Mouse (Mus musculus) liver, embryonic 13.5 days (tissue): ENCODE data around the gene Topors. TPM values are rescaled to one million over a fixed set of nuclear protein-coding genes. Genes with fewer than 3 reads are reported as not detected.

ENCODE experiments used
- ATAC-seq: fragments of 200-750 bp; cut with Nextera tagmentation; 2 replicates; pipeline ENCODE4 v1.8.0; 2017; ENCODE audit warnings: low read depth, mild to moderate bottlenecking, moderate number of reproducible peaks, moderate library complexity
- DNase-seq: peaks from one replicate; pipeline ENCODE4 v3.0.0; 2022
- H3K27ac ChIP-seq: fragments of 300-500 bp; sonication (generic); 2 replicates; pipeline ENCODE4 v1.5.1; 2015; ENCODE audit warnings: moderate library complexity, mild to moderate bottlenecking, inconsistent platforms
- H3K27me3 ChIP-seq: fragments of 300-500 bp; sonication (generic); 2 replicates; pipeline ENCODE4 v1.6.1; 2015; ENCODE audit warnings: mild to moderate bottlenecking, inconsistent platforms
- H3K36me3 ChIP-seq: fragments of 300-500 bp; sonication (generic); 2 replicates; pipeline ENCODE4 v1.6.1; 2015; ENCODE audit warnings: mild to moderate bottlenecking, inconsistent platforms
- H3K4me1 ChIP-seq: fragments of 300-500 bp; sonication (generic); replicated peaks from 2 replicates; pipeline ENCODE4 v1.6.1; 2015; ENCODE audit warnings: inconsistent platforms
- H3K4me2 ChIP-seq: fragments of 300-500 bp; sonication (generic); 2 replicates; pipeline ENCODE4 v1.6.1; 2015; ENCODE audit warnings: inconsistent platforms, mild to moderate bottlenecking, moderate library complexity
- H3K4me3 ChIP-seq: fragments of 300-500 bp; sonication (generic); replicated peaks from 2 replicates; pipeline ENCODE4 v1.5.1; 2015; ENCODE audit warnings: mild to moderate bottlenecking, inconsistent platforms
- H3K9ac ChIP-seq: fragments of 300-500 bp; sonication (generic); 2 replicates; pipeline ENCODE4 v1.6.1; 2015; ENCODE audit warnings: mild to moderate bottlenecking, inconsistent platforms
- H3K9me3 ChIP-seq: fragments of 300-500 bp; sonication (generic); replicated peaks from 2 replicates; pipeline ENCODE4 v1.6.1; 2016; ENCODE audit warnings: inconsistent platforms
- WGBS: fragments of 180-500 bp; shearing (Covaris S2); methylation state at CpG from one replicate; pipeline ENCODE4 v1.1.7; 2015; ENCODE audit not compliant: insufficient replicate concordance; 5-methylcytosine and 5-hydroxymethylcytosine counted together
- polyA plus RNA-seq: library from polyadenylated mRNA; unstranded; fragments of >200 nt; fragmentation: Nextera tagmentation; extraction: Ambion mirVana; gene quantifications from 2 replicates; pipeline ENCODE4 v1.2.1, GENCODE M21; 2015

Topors gene
- polyA plus RNA-seq, 1 experiment from 2014 or later = 18.3 TPM

- no peaks in the 10 kb centered on the region for H3K36me3 ChIP-seq
- no peak overlapping the region for H3K9ac ChIP-seq
- H3K4me1 ChIP-seq = no peaks in the 10 kb centered on the region
- no peaks in the 10 kb centered on the region for H3K27me3 ChIP-seq
- H3K27ac ChIP-seq = no peak overlapping the region
- H3K9me3 ChIP-seq = no peaks in the 10 kb centered on the region
- no peak overlapping the region for H3K4me3 ChIP-seq
- ATAC-seq (no peak), DNase-seq (no peak)
- H3K4me2 ChIP-seq = no peak overlapping the region
- WGBS = 71% methylated on average over 7 of the region's 7 CpGs
Measured at GRCm38 (mm10) chr4:40227886-40228285, 41.8 kb downstream of the Topors start.

DNA sequence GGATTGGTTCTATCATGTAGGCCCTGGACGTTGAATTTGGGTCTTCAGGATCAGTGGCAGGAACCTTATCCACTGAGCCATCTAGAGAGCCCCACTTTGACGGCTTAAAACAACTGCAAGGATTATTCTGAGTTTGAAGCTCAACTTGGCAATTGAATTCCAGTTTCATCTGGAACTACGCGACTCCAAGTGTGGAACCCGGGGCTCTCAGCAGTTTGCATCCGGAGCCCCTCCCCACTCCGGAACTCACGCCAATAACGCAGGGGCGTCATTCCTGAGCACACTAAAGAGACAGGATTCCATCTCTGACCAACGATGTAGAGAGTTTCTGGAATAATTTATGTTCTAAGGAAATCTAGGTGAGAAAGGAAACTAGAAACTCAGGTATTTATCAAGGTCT lies 42.5 kb downstream of the Topors start:
- no peak overlapping the region for H3K27ac ChIP-seq
- WGBS = 73% methylated on average over 11 of the region's 11 CpGs
- H3K36me3 ChIP-seq = no peaks in the 10 kb centered on the region
- no peaks in the 10 kb centered on the region for H3K4me1 ChIP-seq
- H3K27me3 ChIP-seq = no peaks in the 10 kb centered on the region
- ATAC-seq (no peak), DNase-seq (no peak)
- no peak overlapping the region for H3K9ac ChIP-seq
- H3K4me3 ChIP-seq = no peak overlapping the region
- no peak overlapping the region for H3K4me2 ChIP-seq
- H3K9me3 ChIP-seq = no peaks in the 10 kb centered on the region

- DNase-seq (no peak), ATAC-seq (no peak)
- no peak overlapping the region for H3K4me3 ChIP-seq
- H3K27me3 ChIP-seq = no peaks in the 10 kb centered on the region
- no peaks in the 10 kb centered on the region for H3K9me3 ChIP-seq
- H3K9ac ChIP-seq = no peak overlapping the region
- no peak overlapping the region for H3K4me2 ChIP-seq
- H3K27ac ChIP-seq = no peak overlapping the region
- WGBS = 57% methylated on average over 5 of the region's 5 CpGs
- no peaks in the 10 kb centered on the region for H3K36me3 ChIP-seq
- no peaks in the 10 kb centered on the region for H3K4me1 ChIP-seq
Measured at GRCm38 (mm10) chr4:40226095-40226494, 43.6 kb downstream of the Topors start.

DNA sequence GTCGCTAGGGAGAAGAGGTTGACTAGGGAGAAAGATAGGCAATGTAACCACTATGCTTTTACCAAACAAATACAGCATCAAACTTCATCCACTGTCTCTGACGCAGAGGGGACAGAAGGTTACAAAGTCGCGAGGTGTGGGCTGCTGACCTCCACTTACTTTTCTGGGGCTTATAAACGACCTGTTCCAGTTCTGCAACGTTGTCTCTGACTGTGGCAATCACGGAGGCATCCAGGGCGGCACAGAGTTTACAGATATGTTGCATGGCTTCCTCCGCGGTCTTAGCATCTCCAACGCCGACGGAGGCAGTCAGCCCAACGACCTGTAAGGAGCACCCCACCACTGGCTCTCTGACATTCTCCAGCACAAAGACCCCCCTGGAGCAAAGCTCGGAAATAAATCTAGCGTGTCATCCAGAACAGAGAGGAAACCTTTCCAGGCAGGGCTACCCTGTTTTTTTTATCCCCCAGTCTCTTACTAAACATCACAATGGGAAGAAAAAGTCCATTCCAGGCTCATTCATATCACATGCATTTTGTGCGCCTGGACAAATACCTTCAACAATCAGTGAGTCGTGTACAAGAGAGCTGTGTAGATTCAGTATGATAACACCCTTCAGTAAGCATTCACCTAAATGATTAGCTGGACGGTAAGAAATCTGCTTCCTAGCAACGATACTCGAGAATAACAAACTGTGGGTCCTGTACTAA lies 47.6 kb downstream of the Topors start:
- no peak overlapping the region for H3K27ac ChIP-seq
- H3K27me3 ChIP-seq = no peaks in the 10 kb centered on the region
- ATAC-seq (no peak), DNase-seq (no peak)
- H3K4me3 ChIP-seq = no peak overlapping the region
- no peaks in the 10 kb centered on the region for H3K36me3 ChIP-seq
- no peaks in the 10 kb centered on the region for H3K4me1 ChIP-seq
- WGBS = 45% methylated on average over 21 of the region's 21 CpGs
- no peak overlapping the region for H3K9ac ChIP-seq
- H3K4me2 ChIP-seq = no peak overlapping the region
- no peaks in the 10 kb centered on the region for H3K9me3 ChIP-seq

- 28% methylated on average over 14 of the region's 14 CpGs for WGBS
- no peak for ATAC-seq
- Histone ChIP-seq H3K9ac (no peak overlapping the region), H3K27ac (no peak overlapping the region), H3K4me2 (peak overlapping the region; percentile 26), H3K4me3 (no peak overlapping the region), H3K36me3 (no peaks in the 10 kb centered on the region), H3K9me3 (no peaks in the 10 kb centered on the region), H3K4me1 (no peaks in the 10 kb centered on the region), H3K27me3 (no peaks in the 10 kb centered on the region)
- no peak for DNase-seq
Measured at GRCm38 (mm10) chr4:40221004-40221760, 48.5 kb downstream of the Topors start.

- H3K27ac ChIP-seq = no peak overlapping the region
- H3K4me1 ChIP-seq = no peaks in the 10 kb centered on the region
- H3K4me3 ChIP-seq = no peak overlapping the region
- DNase-seq (no peak), ATAC-seq (no peak)
- H3K9me3 ChIP-seq = no peaks in the 10 kb centered on the region
- no peaks in the 10 kb centered on the region for H3K36me3 ChIP-seq
- no peaks in the 10 kb centered on the region for H3K27me3 ChIP-seq
- no peak overlapping the region for H3K9ac ChIP-seq
- 24% methylated on average over 12 of the region's 12 CpGs for WGBS
- H3K4me2 ChIP-seq = no peak overlapping the region; the same call in 1 of the 2 replicates
Measured at GRCm38 (mm10) chr4:40220437-40220836, 49.2 kb downstream of the Topors start.

GRCm38 (mm10) chr4:40218382-40218781 lies 51.3 kb downstream of the Topors start:
- no peak for ATAC-seq
- no peak for DNase-seq
- no peaks in the 10 kb centered on the region for H3K27me3 ChIP-seq
- H3K9ac ChIP-seq = no peak overlapping the region
- no peak overlapping the region for H3K4me2 ChIP-seq
- no peak overlapping the region for H3K27ac ChIP-seq
- no peaks in the 10 kb centered on the region for H3K4me1 ChIP-seq
- no peak overlapping the region for H3K4me3 ChIP-seq
- no peaks in the 10 kb centered on the region for H3K9me3 ChIP-seq
- no peaks in the 10 kb centered on the region for H3K36me3 ChIP-seq
- WGBS = 47% methylated on average over 7 of the region's 7 CpGs

DNA sequence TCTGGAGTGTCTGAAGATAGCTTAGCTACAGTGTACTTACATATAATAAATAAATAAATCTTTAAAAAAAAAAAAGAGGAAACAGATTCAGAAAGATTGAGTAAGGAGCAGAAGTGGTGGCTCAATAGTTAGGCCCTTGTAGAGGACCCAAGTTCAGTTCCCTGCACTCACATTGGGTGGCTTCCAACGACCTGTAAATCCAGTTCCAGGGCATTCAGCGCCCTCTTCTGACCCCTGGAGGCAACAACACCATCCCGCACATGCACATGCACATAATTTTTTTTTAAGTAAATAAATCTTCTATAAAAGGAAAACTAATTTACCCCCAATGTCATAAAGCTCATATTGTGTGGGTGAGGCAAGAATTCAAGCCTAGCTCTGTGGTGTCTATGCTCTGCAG lies 51.7 kb downstream of the Topors start:
- no peak for ATAC-seq
- no peaks in the 10 kb centered on the region for H3K4me1 ChIP-seq
- H3K27ac ChIP-seq = no peak overlapping the region
- H3K4me2 ChIP-seq = no peak overlapping the region
- 48% methylated on average over 3 of the region's 3 CpGs for WGBS
- H3K27me3 ChIP-seq = no peaks in the 10 kb centered on the region
- no peaks in the 10 kb centered on the region for H3K9me3 ChIP-seq
- H3K4me3 ChIP-seq = no peak overlapping the region
- DNase-seq = no peak
- H3K9ac ChIP-seq = no peak overlapping the region
- H3K36me3 ChIP-seq = no peaks in the 10 kb centered on the region

DNA sequence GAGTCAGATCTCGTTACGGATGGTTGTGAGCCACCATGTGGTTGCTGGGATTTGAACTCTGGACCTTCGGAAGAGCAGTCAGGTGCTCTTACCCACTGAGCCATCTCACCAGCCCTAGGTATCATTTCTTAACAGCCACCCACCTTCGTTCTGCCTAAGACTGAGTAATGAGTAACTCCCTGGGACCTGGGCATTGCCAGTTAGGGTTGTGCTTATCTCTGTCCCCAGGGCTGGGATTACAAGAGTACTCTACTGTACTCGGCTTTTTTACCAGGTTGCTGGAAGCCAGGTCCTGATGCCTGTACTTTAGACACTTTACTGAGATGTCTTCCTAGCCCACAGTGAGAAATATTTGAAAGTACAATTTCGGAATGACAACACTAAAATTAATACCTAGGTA lies 57.5 kb downstream of the Topors start:
- 57% methylated on average over 4 of the region's 6 CpGs for WGBS

More for the DNA sequence above, 57.5 kb downstream of the Topors start:
- Histone ChIP-seq H3K27ac (no peak overlapping the region), H3K27me3 (no peaks in the 10 kb centered on the region), H3K4me2 (no peak overlapping the region), H3K9ac (no peak overlapping the region), H3K4me3 (no peak overlapping the region), H3K9me3 (no peaks in the 10 kb centered on the region), H3K4me1 (no peaks in the 10 kb centered on the region), H3K36me3 (peaks cover 3% of the 10 kb centered on the region; the same call in 1 of the 2 replicates)
- ATAC-seq = no peak
- DNase-seq = no peak

Other genes with a start within 250 kb of the Topors start
- gene Aco1, start 126.8 kb downstream of the Topors start, polyA plus RNA-seq = 20.9 and 24.9 TPM in 2 replicates
- gene Ddx58, start 30.0 kb downstream of the Topors start, polyA plus RNA-seq = 2.8 and 3.6 TPM in 2 replicates
- 20.3 and 26.5 TPM in 2 replicates for gene Smim27, start 271 bp downstream of the Topors start, polyA plus RNA-seq
- gene Ndufb6, start 9.6 kb upstream of the Topors start, polyA plus RNA-seq = 197 and 202 TPM in 2 replicates
- 0.08 and 0.30 TPM in 2 replicates for gene Tmem215, start 202.3 kb upstream of the Topors start, polyA plus RNA-seq